Mouse (Mus musculus) inflammation-experienced regulatory T-cells, adult 6 months (primary cell): ENCODE measurements around the gene Pi4ka. TPM values are rescaled to one million over a fixed set of nuclear protein-coding genes. Genes with fewer than 3 reads are reported as not detected.

Experiments
- ATAC-seq: one replicate; pipeline ENCODE4 v1.8.0; 2017
- polyA plus RNA-seq, 3 experiments: library from polyadenylated mRNA; unstranded; fragments of 100-300 nt; shearing (Covaris generic); gene quantifications; one replicate each; pipeline ENCODE4 v1.2.1; 2017

Gene Pi4ka
- polyA plus RNA-seq, 3 experiments from 2014 or later, result 45.7 to 57.2 (median 55.3) TPM

- ATAC-seq, result no peak
Measured at GRCm38 (mm10) chr16:17334574-17334973, 71.5 kb downstream of the Pi4ka start.

DNA sequence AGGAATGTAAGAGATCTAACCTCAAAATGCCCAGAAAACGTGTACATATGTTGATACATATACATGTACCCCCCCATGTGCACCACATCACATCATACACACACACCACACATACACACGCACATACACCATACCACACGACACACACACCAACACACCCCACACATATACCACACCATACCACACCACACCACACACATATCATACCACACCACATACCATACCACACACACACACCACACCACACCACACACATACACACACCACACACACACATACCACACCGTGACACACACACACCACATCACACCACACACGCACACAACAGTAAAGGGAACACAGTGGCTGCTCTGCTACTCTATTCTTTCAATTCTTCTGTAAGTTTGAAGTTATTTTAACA is 74.3 kb downstream of the Pi4ka start:
- no peak for ATAC-seq

DNA sequence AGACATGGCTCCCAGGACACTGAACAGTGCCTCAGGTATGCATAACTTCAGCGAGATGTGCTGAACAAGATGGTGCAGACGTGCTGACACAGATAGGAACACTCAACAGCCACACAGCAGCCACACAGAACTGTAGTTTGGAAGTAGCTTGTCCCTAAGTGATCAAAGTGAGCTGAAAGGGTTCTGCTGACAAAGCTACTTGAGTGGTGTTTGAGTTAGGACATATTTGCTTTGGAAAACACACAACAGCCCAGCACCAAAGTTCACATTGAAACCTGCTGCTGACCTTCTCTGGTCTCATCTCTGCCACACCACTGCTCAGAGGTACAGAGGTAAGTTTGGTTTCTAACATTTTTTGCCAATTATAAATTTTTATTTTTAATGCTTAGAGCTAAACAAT is 75.0 kb downstream of the Pi4ka start, which contains the start of gene Serpind1:
TSS of gene Serpind1 (plus strand) at position 256 of the 400 bp plus-strand sequence.
- no peak for ATAC-seq

- ATAC-seq, result no peak
Measured at GRCm38 (mm10) chr16:17329848-17330570, 76.1 kb downstream of the Pi4ka start.

DNA sequence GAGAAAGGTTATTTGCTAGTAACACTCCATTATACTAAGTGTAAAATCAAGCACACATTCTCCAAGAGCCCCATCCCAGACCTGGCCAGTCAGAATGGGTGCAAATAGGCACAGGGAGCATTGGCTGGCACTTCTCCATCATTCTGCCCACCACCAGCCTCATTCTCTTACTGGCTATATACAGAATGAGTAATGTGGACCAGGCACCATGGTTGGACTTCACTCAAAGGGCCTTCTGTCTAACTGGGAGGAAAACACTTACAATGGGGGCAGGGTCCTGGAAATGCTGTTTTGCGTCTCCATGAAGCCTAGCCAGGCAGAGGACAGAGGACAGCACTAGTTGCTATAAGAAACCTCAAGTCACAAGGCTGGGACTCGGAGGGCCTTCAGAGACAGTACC is 80.0 kb downstream of the Pi4ka start:
- no peak for ATAC-seq

GRCm38 (mm10) chr16:17324745-17325144 is 81.4 kb downstream of the Pi4ka start:
- no peak for ATAC-seq

DNA sequence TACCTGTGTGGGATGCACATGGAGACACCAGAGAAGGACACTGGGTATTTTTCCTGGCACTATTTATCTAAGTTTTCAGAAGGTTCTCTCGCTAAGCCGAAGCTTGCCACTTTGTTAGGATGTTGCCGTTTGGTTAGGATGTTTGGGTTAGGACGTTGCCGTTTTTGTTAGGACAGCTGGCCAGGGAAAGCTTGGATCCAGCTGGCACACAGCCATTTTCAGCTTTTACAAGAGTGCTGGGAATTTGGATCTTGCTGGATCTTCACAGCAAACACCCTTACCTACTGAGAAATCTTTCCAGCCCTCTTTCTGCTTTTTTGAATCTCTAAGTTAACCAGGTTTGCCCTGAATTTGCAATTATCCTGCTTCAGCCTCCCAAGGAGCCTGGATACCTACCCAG is 84.6 kb downstream of the Pi4ka start:
- ATAC-seq, result no peak

DNA sequence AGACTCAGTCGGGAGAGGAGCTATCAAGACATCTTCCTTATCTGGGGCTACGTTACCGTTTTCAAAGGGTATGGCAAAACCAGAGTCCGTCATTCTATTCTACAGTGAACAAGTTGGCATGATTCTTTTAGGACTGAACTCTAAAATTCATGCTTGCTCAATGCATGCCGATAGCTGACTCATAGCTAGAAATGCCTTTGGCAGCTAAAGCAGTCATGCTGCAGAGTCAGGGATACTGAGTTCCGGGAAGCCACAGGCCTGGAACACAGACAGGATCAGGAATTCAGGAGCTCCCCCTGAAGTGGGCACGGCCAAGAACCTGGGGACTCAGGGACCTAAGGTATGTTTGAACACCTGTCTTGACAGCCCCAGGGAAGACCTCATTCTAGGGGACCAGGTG is 89.6 kb downstream of the Pi4ka start:
- no peak for ATAC-seq

GRCm38 (mm10) chr16:17312531-17312930 is 93.6 kb downstream of the Pi4ka start:
- ATAC-seq, result no peak

DNA sequence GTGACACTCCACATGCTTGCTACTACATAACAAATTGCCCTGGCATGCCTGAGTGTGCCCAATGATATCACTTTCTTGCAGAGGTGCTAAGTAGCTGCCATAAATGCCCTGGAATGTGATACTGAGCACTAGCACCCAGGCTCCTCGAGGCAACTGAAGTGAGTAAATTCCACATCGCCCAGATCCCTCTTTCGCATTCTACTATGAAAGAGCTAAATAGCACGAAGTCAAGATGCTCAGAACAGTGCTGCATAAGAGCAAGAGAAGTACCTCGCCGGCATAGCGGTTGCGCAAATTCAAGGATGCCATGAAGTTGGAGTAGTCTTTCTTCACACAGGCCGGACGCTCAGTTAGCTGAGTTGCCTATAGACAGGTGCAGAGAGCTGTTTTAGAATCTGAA is 97.1 kb downstream of the Pi4ka start:
- ATAC-seq, result no peak

DNA sequence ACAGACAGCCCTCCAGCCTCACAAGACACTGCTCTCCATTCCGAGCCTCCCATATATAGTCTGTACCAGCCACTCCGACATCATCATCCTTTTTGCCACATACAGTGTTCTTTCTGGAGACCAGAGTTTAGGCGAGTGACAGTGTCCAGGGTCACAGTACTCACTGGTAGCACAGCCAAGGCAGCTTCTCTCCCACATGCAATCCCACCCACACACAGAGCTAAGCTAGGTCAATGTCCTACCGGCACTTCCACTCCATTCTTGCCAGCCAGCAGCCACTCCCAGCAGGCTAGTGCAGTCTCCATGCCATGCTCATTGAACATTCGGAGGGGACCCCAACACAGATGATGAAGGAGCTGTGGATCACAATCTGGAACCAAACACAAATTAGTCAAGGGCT is 98.7 kb downstream of the Pi4ka start:
- no peak for ATAC-seq

DNA sequence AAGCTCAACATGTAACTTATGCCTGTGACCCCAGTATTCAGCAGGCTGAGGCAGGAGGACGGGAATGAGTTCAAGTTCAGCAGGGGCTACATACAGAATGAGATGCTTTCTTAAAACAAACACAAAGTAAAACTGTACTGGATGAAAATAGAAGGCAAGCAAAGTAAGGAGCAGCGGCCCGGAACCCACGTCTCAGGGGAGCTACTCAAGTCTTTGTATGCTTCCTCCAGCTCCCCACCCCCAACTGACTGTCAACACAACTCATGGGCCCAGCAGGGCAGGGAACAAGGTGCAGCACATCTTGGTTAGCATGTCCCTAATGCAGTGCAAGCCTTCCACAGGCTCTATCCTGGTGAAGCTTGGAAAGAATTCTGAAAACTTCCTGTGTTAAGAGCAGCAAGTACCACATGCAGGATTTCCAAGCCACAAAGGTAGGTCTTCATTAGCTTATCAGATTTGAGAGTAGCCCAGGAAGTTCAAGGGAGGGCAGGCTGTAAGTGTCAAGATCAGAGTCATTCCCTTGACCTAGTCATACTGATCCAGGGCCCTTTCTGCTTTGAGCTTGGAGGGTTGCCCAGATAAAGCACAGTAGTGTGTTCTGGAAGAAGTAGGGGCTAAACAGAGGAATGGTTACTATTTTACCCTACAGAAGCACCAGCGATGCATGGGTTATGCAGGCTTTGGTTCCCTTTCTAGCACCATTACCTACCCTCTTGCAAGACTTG is 102.4 kb downstream of the Pi4ka start:
- ATAC-seq, result no peak

DNA sequence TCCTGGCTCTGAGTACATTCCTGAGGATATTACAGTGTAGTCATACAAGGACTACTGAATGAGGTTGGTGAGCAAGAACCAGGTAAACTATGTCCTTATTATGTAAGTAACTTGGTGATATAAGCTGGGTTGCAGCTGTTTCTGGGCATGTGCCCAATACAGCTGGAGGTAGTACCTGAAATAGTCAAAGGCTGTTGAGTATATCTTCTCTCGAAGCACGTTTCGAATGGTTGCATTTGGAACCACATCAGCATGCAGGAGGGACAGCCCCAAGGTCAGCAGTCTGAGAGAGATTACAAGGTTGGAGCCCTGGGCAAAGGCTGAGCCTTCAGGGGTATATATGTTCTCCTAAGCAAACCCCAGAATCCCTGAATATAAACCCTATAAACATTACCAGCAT is 105.3 kb downstream of the Pi4ka start:
- no peak for ATAC-seq

- peak; percentile 83 for ATAC-seq
Measured at GRCm38 (mm10) chr16:17292751-17293150, 113.4 kb downstream of the Pi4ka start.

GRCm38 (mm10) chr16:17291016-17291415 is 115.1 kb downstream of the Pi4ka start:
- no peak for ATAC-seq

- ATAC-seq, result no peak
Measured at GRCm38 (mm10) chr16:17287103-17287502, 119.0 kb downstream of the Pi4ka start.

DNA sequence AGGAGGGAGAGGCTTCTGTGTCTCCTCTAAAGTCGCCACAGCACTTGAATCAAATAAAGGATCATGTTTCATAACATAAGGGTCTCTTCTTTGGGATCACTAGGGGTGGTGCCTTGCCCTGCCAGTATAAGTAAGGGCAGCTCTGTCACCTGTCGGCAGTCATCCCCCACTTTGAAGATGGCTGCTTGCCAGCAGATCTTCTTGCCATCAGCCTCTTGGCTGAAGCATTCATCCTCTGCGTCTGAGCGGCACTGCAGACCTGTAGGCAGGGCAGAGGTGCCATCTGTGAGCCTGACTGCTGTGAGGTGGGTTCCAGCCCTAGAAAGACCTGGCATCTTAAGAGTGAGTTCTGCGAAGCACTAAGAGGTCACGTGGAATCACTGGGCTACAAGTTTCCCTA is 123.0 kb downstream of the Pi4ka start:
- no peak for ATAC-seq

GRCm38 (mm10) chr16:17280471-17280870 is 125.6 kb downstream of the Pi4ka start:
- ATAC-seq, result no peak

GRCm38 (mm10) chr16:17277342-17278211 is 128.5 kb downstream of the Pi4ka start:
- peak; percentile 51 for ATAC-seq

DNA sequence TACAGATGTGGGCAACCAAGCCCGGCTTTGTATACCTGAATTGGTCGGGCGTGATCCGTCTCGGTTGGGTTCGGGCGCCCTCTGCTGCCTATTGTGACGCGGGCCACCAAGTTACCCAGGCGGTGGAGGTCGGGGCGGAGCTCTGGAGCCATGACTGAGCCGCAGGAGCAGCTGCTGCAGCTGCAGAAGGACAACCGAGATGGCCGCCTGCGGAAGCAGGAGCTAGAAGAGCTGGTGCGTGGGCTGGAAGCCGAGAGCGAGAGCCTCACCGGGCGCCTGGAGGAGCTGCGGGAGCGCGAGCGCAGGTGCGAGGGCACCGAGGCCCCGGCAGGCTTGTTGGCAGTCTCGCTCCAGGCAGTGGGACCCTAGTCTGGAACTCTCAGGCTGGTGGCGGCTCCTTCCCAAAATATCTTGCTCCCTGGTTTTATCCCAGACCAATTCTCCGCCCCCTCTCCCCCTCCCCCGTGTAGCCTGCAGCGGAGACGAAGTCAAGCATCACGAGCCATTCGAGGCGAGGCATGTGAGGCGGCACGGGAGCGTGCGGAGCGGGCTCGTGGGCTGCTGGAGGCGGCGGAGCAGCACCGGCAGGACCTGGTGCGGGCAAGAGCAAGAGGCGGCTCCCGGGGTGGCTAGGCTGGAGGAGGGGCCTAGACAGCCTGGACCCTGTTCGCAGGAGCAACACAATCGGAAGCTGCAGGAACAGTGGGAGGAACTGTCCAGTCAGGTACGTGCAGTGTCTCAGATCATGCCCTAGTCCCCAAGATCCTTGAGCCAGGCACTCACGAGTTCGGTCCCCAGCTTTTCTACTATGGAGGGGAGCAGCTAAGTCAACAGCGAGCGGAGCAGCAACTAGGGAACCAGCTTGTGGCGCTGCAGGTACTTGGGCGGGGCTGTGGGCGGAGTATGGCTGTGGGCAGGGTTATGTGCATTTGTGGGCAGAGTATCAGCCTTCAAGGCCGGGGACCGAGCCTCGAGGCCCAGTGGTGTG is 129.7 kb downstream of the Pi4ka start:
- peak; percentile 85 for ATAC-seq

- no peak for ATAC-seq
Measured at GRCm38 (mm10) chr16:17275721-17276120, 130.4 kb downstream of the Pi4ka start, which contains the start of gene Tmem191c. Tmem191c (plus strand) TSS chr16:17276077.

GRCm38 (mm10) chr16:17271856-17272255 is 134.3 kb downstream of the Pi4ka start:
- no peak for ATAC-seq
